ENCODE assay signal across 25 mouse cellular contexts in the genomic region with DNA sequence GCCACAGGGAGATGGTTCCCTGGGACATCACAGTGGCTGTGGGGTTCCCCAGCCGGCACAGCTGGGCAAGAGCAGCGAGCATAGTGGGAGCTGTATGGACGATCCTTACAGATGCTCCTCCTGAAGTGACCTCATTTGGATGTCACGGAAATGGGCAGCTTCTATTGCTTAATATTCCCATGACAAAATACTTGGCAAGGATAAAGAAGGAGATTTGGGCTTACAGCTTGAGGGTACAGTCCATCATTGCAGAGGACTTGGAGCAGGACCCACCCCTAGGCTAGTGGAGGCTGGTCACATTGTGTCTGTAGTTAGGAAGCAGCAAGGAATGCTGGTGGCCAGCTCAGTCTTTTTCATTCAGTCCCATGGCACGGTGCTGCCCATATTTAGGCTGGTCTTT. TPM values are rescaled to one million over a fixed set of nuclear protein-coding genes. Genes with fewer than 3 reads are reported as not detected.
DNase-seq lines count a peak whose midpoint lies in the region; ATAC-seq and TF ChIP-seq lines count a peak whose summit lies in the region.
"Had no signal": no experiment of that assay in that cellular context is flagged by ENCODE, and none has a peak within 500 bp of the region (broad histone marks: within the 10 kb centered on the region; RNA-seq: fewer than 3 reads in every experiment).

No protein-coding gene starts in this region.

- H3K4me1 ChIP-seq in liver, adult 2 months (ENCODE audit: control insufficient read depth, insufficient read depth, low read length): no peaks in the 10 kb centered on the region

- no peak overlapping the region for H3K9ac ChIP-seq in liver, adult 2 months (ENCODE audit: low read depth, low read length)
- H3K9ac ChIP-seq: embryonic facial prominence, embryonic 12.5 days; forebrain, embryonic 12.5 days had no signal

- 0 out of 2 replicates have a peak, but pooled peaks have one; percentile 0 for ATAC-seq in frontal cortex, adult (ENCODE audit: low TSS enrichment)
- ATAC-seq: activated CD4-positive, CD25-positive, alpha-beta regulatory T cell, adult 4 months; forebrain, embryonic 14.5 days; forebrain, embryonic 16.5 days; Patski had no signal

- no peak overlapping the region for H3K27ac ChIP-seq in liver, adult 2 months (replicated peaks; ENCODE audit: insufficient read depth, low read depth, low read length)
- H3K27ac ChIP-seq: embryonic facial prominence, embryonic 10.5 days; embryonic facial prominence, embryonic 12.5 days; forebrain, embryonic 10.5 days; forebrain, embryonic 12.5 days had no signal

- WGBS in liver, adult 2 months: 68% methylated on average over 5 of the region's 5 CpGs

- no peak for TF ChIP-seq POLR2A in liver, adult 2 months (IDR thresholded peaks at IDR 0.05; ENCODE audit: extremely low read depth, insufficient read depth, low read length)

- no peaks in the 10 kb centered on the region for H3K27me3 ChIP-seq in liver, adult 2 months (ENCODE audit: control insufficient read depth, insufficient read depth, low read length)
- H3K27me3 ChIP-seq: CH12.LX; embryonic facial prominence, embryonic 12.5 days; forebrain, embryonic 12.5 days; Patski had no signal

- no peak for TF ChIP-seq CTCF in liver, adult 2 months (IDR thresholded peaks at IDR 0.05; ENCODE audit: low read depth, low read length)

- intact Hi-C loops in gastrocnemius, postnatal 36 days (cut with DNase I): no loop called here

- DNase-seq in frontal cortex, postnatal 14 days (ENCODE audit: low spot score in 2 of 2): no peak
- peak; percentile 4 for DNase-seq in gastrocnemius, postnatal 25 days
- DNase-seq in gastrocnemius, postnatal 36 days: no peak
- peak; percentile 66 for DNase-seq in liver, adult 2 months (ENCODE audit: extremely low read depth, low read depth, low spot score)
- DNase-seq in liver: no peak
- DNase-seq: adrenal gland, adult 8-10 months; adrenal gland, postnatal 14 days; adrenal gland, postnatal 36 days; B cell, adult 2 months; cerebellum, postnatal 10 days had no signal

- H3K79me2 ChIP-seq in liver, adult 2 months (ENCODE audit: control insufficient read depth, insufficient read depth, low read length): peaks cover 12% of the 10 kb centered on the region; the same call in 1 of the 2 replicates

- H3K4me3 ChIP-seq in liver, adult 2 months (ENCODE audit: insufficient read depth, low read depth, low read length): no peak overlapping the region
- H3K4me3 ChIP-seq: embryonic facial prominence, embryonic 10.5 days; embryonic facial prominence, embryonic 12.5 days; forebrain, embryonic 10.5 days; forebrain, embryonic 12.5 days had no signal

- peaks cover 5% of the 10 kb centered on the region; the same call in 1 of the 2 replicates for H3K36me3 ChIP-seq in liver, adult 2 months (ENCODE audit: control insufficient read depth, insufficient read depth, low read length)
- H3K36me3 ChIP-seq: embryonic facial prominence, embryonic 12.5 days; forebrain, embryonic 10.5 days had no signal

RNA-seq across cellular contexts. Expression of a gene that starts 31.8 kb away (rescaled TPM):
- 10 to 100 TPM; 30.0 to 38.2 TPM for total RNA-seq in gastrocnemius, postnatal 25 days (2021)
- total RNA-seq in gastrocnemius, postnatal 36 days (2021): 10 to 100 TPM; 44.4 to 53.9 TPM
- total RNA-seq in liver, adult 2 months (2014; rRNA removed): 5.3 and 6.6 TPM in 2 replicates
- polyA plus RNA-seq in liver, adult 2 months (2012; rRNA removed): 8.3 and 10.3 TPM in 2 replicates

RNA-seq across cellular contexts. Expression of a gene that starts 46.8 kb away (rescaled TPM):
- total RNA-seq in gastrocnemius, postnatal 25 days (2021): 10 to 100 TPM; 12.4 to 14.0 TPM
- total RNA-seq in gastrocnemius, postnatal 36 days (2021): 10 to 100 TPM; 20.2 to 20.3 TPM
- 1.9 TPM in 2 replicates for total RNA-seq in liver, adult 2 months (2014; rRNA removed)
- not detected in 2 replicates for polyA plus RNA-seq in liver, adult 2 months (2012; rRNA removed)
- total RNA-seq: G1E had no signal
- polyA plus RNA-seq: activated CD4-positive, CD25-positive, alpha-beta regulatory T cell, adult 4 months; CD4-positive, CD25-positive, alpha-beta regulatory T cell, adult 4 months; cerebellum, adult 2 months; cortical plate, adult 2 months; embryonic facial prominence, embryonic 10.5 days; embryonic facial prominence, embryonic 12.5 days; embryonic facial prominence, embryonic 14.5 days; forebrain, embryonic 10.5 days; forebrain, embryonic 12.5 days; forebrain, embryonic 14.5 days; forebrain, embryonic 16.5 days; G1E had no signal

Comparison
In these comparisons a context has a peak if more than half of its experiments do, and no peak if none do; other contexts are left out.
1. DNase-seq: peak in gastrocnemius, postnatal 25 days (single experiment) and liver, adult 2 months (single experiment); none in frontal cortex, postnatal 14 days (0 of 2), gastrocnemius, postnatal 36 days (0 of 2) and liver (single experiment).